Mouse (Mus musculus): ENCODE data around the gene Ssrp1.

The Ssrp1 gene

DNA sequence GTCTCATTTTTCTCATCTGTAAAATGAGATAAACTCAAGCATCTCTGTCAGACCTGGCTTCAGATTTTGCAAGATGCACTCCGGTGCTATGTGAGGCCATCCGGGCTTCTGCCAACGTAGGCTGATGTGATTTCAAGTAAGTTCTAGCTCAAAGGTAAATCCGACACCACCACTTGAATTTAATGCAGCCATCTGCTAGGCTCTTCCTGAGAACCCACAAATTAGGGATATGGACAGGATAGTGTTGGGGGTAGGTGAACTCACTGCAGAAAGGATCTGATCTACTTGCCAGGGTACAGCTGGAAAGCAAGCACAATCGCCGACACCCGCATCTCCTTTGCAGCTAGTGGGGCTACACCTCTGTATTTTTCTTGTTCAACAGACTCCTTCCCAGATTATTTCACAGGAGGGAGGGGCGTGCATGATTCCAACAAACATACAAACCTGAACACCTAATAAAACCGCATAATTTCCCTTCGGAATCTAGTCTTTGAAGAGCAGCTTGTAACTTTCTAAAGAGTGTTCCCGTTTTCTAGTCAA, 457 bp upstream of the Ssrp1 start:
- DNase-seq (ENCODE audit: low spot score in 2 of 2), result no peak

DNA sequence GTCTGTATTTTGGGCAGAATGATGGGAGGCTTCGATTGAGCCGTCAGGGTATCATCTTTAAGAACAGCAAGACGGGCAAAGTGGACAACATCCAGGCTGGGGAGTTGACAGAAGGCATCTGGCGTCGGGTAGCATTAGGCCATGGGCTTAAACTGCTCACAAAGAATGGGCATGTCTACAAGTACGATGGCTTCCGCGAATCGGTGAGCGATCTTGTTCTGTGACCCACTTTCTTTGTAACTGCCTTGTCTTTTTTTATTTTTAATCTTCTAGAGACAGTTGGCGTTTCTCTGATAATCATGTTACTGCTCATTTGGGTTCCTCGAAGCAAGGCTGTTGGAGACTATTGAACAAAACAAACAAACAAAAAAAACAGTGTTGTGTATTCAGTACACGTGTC, 1.3 kb downstream of the Ssrp1 start:
- no peak for DNase-seq (ENCODE audit: low spot score in 2 of 2)

- no peak for DNase-seq (ENCODE audit: low spot score in 2 of 2)
Measured at GRCm38 (mm10) chr2:85043623-85044022, 6.6 kb downstream of the Ssrp1 start.

GRCm38 (mm10) chr2:85046222-85046621, 9.2 kb downstream of the Ssrp1 start:
- no peak for DNase-seq (ENCODE audit: low spot score in 2 of 2)

DNA sequence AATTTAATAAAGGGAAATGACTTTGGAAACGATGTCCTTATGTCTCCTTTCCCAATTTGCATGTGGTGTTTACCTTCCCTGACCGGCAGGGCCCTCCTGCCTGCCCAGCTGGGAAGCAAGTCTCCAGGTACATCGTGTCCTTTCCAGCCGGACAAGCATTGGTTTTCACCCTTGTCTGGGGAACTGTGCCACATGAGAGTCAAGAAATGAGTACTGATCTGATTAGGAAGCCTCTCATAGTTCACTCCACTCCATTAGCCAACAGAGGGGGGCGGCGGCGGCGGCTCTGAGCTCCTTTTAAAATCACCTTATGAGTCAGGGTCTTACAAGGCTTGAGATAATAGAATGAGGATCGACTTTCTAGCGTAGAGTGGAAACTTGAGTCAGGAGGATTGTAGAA, 10.0 kb downstream of the Ssrp1 start:
- DNase-seq (ENCODE audit: low spot score in 2 of 2), result no peak

DNA sequence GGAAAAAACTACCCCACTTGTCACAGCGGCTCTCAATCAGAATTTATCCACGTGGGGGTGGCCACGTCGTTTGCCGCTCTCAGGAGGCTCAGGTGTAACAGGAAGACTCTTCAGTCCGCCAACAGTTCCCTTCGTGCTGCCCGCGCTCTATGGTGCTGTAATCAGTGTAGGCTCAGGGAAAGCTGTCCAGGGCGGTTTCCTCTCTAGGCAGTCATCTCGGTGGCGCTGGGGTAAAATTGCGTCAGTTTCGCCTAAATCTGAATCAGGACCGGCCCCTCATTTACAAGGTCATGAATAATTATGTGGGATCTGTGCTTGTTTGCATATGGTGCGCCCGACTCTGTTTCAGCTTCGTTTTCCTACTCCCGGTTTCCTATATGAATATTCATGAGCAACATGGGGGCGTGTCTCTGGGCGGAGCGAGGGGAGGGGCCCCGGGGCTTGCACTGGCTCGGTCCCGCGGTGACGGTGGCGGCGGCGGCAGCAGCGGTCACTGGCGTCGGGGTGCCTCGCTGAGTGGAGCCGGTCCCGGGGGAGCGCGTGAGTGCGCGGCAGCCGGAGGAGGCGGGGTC, 10.6 kb downstream of the Ssrp1 start, which contains the start of gene Tnks1bp1:
TSS of gene Tnks1bp1 (plus strand) at position 427 of the 572 bp plus-strand sequence.
- DNase-seq (ENCODE audit: low spot score in 2 of 2), result peak; percentile 81 to 90

- DNase-seq (ENCODE audit: low spot score in 2 of 2), result peak; percentile 49 to 70
Measured at GRCm38 (mm10) chr2:85048168-85048751, 11.2 kb downstream of the Ssrp1 start.

- no peak for DNase-seq (ENCODE audit: low spot score in 2 of 2)
Measured at GRCm38 (mm10) chr2:85049277-85049676, 12.2 kb downstream of the Ssrp1 start.

- DNase-seq (ENCODE audit: low spot score in 2 of 2), result peak in 1 of 2 experiments; percentile 46
Measured at GRCm38 (mm10) chr2:85050001-85050634, 13.1 kb downstream of the Ssrp1 start.

- no peak for DNase-seq (ENCODE audit: low spot score in 2 of 2)
Measured at GRCm38 (mm10) chr2:85050746-85051145, 13.7 kb downstream of the Ssrp1 start.

- no peak for DNase-seq (ENCODE audit: low spot score in 2 of 2)
Measured at GRCm38 (mm10) chr2:85053192-85053816, 16.3 kb downstream of the Ssrp1 start.

DNA sequence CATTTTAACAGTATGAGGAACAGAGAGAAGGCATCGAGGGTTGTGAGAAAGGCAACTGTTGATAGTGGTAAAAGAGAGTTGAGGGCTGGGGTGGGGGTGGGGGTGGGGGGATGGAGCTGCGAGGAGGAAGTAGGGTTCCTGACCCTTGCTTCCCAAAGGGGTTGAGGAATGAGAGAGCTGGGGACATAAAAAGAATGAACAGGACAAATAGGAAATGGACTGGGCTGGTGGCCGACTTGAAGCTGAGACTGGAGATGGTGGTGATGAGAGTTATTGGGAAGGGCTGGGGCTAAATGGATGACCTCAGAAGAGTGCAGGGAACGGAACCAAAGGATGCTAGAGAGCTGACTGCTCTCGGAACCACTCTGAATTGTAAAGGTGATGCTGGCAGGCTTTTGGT, 19.7 kb downstream of the Ssrp1 start:
- DNase-seq (ENCODE audit: low spot score in 2 of 2), result no peak

DNA sequence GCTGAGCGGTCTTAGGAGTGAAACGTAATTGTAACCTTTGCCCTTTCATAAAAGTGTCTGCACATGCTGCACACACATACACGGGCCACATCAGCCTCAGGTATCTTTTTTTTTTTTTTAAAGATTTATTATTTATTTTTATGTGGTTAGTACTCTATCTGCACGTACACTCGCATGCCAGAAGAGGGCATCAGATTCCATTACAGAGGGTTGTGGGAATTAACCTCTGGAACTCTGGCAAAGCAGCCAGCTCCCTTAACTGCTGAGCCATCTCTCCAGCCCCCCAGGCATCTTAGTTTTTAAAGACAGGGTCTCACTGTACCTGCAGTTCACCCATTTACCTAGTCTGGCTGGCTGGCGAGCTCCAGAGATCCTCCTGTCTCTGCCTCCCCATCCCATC, 22.6 kb downstream of the Ssrp1 start:
- DNase-seq (ENCODE audit: low spot score in 2 of 2), result no peak

DNA sequence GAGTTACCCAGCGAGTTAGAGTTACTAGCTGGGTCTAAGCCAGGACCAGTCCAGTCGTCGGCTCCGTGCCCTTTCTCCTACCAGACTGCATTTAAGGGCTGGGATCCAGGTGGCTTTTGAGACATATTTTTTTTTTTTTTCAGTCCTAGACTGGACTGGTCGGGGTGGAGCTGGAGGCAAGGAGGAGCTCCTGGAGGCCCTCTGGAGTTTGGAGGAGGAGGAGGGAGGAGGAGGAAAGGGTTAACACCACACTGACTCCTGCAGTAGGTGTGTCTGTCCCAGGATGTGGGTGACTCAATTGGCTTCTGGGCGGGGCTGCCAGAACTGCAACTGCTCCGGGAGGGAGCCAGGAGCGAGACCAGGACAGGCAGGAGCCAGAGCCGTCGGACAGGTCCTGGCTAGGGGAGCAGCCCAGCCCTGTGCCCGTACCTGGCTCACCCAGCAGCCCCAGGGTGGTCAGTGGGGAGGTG, 23.6 kb downstream of the Ssrp1 start:
- no peak for DNase-seq (ENCODE audit: low spot score in 2 of 2)

- no peak for DNase-seq (ENCODE audit: low spot score in 2 of 2)
Measured at GRCm38 (mm10) chr2:85061107-85061541, 24.1 kb downstream of the Ssrp1 start.

- no peak for DNase-seq (ENCODE audit: low spot score in 2 of 2)
Measured at GRCm38 (mm10) chr2:85065141-85065875, 28.3 kb downstream of the Ssrp1 start.

DNA sequence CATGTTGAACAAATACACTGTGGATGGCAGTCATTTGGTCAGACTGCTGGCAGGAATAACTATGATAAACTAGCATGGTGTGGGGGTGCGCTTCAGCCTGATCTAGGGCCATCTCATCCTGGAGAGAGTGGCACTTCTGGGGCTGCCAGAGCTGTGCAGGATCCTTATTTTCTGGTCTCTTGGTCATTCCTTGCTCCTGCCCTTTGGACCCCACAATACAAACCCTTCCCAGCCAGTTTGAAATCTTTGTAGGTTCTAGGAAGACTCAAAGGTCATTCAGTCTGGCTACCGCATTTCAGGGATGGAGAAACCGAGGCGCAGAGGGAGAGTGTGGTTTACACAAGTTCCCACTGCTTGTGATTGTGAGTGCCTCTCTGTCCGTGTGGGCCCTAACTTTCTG, 29.9 kb downstream of the Ssrp1 start:
- no peak for DNase-seq (ENCODE audit: low spot score in 2 of 2)

DNA sequence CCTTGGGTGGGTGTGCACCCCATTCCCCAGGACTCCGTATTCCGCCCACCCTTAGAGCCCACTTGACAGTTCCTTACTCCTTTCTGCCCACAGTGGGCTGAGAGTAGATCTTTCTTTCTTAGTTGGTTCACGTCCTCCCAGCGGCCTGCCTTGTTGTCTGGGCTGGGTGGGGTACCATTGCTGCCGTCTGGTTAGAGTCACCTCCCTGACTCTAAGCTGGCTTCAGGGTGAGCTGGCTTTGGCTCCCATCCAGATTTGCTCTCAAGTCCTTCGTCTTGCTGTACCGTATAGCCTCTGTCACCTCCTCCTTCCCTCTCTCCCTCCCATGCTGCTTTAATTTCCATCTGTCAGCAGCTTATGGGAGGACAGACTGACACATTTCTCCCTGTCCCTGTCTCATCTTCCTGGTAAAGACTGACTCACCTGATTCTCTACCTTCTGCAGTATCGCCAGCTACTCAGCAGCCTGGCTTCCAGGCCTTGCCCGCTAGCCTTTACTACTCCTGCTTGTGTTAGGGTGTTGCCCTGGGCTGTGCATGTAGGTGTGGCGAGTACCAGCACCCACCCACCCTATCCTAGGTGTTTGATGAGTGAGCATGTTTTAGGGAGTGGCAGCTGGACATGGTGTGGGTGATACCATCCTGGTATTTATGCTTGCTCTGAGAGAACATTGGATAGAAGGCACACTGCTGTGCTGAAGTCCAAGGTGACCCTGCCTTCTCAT, 31.0 kb downstream of the Ssrp1 start:
- no peak for DNase-seq (ENCODE audit: low spot score in 2 of 2)

- no peak for DNase-seq (ENCODE audit: low spot score in 2 of 2)
Measured at GRCm38 (mm10) chr2:85068626-85069025, 31.6 kb downstream of the Ssrp1 start.

GRCm38 (mm10) chr2:85070086-85070485, 33.1 kb downstream of the Ssrp1 start:
- no peak for DNase-seq (ENCODE audit: low spot score in 2 of 2)

DNA sequence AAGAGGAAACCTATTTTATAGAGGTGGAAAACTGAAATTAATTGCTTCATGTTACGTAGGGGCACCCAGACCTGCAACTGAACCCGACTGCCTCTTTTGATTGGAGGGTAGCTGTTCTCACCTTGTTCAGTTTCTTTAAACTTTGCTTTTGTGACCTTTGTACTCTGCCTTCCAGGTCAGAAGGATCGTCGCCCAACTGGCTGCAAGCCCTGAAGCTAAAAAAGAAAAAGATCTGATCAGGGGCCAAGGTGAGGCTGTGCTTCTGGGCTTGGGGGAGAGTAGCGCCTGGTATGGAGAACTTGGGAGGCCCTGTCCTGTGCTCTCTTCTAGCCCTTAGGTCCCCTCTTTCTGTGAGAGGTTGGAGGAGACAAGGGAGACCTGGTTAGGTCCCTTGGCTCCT, 34.9 kb downstream of the Ssrp1 start:
- DNase-seq (ENCODE audit: low spot score in 2 of 2), result no peak

Measured in cerebellum, postnatal 4 days (tissue).